Mouse (Mus musculus) heart, postnatal 4 days (tissue): ENCODE results near the gene Gm10959. TPM values are rescaled to one million over a fixed set of nuclear protein-coding genes. Genes with fewer than 3 reads are reported as not detected.

ENCODE experiments used
- DNase-seq: peaks from one replicate; pipeline ENCODE4 v3.0.0; 2021
- total RNA-seq, 2 experiments: library from RNA; stranded (reverse); gene quantifications; 2 replicates each; pipeline ENCODE4 v1.2.3; 2021

The Gm10959 gene
- total RNA-seq, 2 experiments from 2014 or later: not detected

- no peak for DNase-seq
Observed at GRCm38 (mm10) chr3:122888371-122888819, 30.8 kb downstream of the Gm10959 start.

- no peak for DNase-seq
Observed at GRCm38 (mm10) chr3:122887505-122888301, 31.5 kb downstream of the Gm10959 start.

GRCm38 (mm10) chr3:122878705-122879315 lies 40.4 kb downstream of the Gm10959 start:
- DNase-seq: no peak

GRCm38 (mm10) chr3:122877543-122877942 lies 41.6 kb downstream of the Gm10959 start:
- DNase-seq: no peak

- no peak for DNase-seq
Observed at GRCm38 (mm10) chr3:122876870-122877269, 42.3 kb downstream of the Gm10959 start.

GRCm38 (mm10) chr3:122871596-122871995 lies 47.6 kb downstream of the Gm10959 start:
- no peak for DNase-seq

- DNase-seq: no peak
Observed at GRCm38 (mm10) chr3:122868270-122868669, 50.9 kb downstream of the Gm10959 start.

GRCm38 (mm10) chr3:122865092-122865491 lies 54.1 kb downstream of the Gm10959 start:
- DNase-seq: no peak

Other genes with a start within 250 kb of the Gm10959 start
- gene Pde5a, start 190.4 kb downstream of the Gm10959 start, total RNA-seq: 10 to 100 TPM in 1 of 2 experiments, 1 to 10 TPM in 1; 9.7 to 10.1 TPM
- gene Fabp2, start 24.3 kb downstream of the Gm10959 start, total RNA-seq: not detected
- gene 1810037I17Rik, start 4.8 kb upstream of the Gm10959 start, total RNA-seq: 10 to 100 TPM; 95.1 to 95.6 TPM
- gene Usp53, start 65.2 kb upstream of the Gm10959 start, total RNA-seq: 1 to 10 TPM; 7.4 to 10.0 TPM
- 100 to 1,000 TPM; 792 to 841 TPM for gene Myoz2, start 115.7 kb upstream of the Gm10959 start, total RNA-seq